Mouse (Mus musculus) embryonic facial prominence, embryonic 15.5 days (tissue): ENCODE measurements around the gene Stat5a. TPM values are rescaled to one million over a fixed set of nuclear protein-coding genes. Genes with fewer than 3 reads are reported as not detected.

Experiments used
- ATAC-seq: fragments of 200-750 bp; cut with Nextera tagmentation; 2 replicates; pipeline ENCODE4 v1.8.0; 2017; ENCODE audit warnings: low read depth, moderate TSS enrichment; ENCODE audit not compliant: insufficient number of reproducible peaks, low FRiP score, low TSS enrichment
- H3K27ac ChIP-seq: fragments of 300-500 bp; sonication (generic); replicated peaks from 2 replicates; pipeline ENCODE4 v1.5.1; 2015; ENCODE audit warnings: mild to moderate bottlenecking, inconsistent platforms
- H3K27me3 ChIP-seq: fragments of 300-500 bp; sonication (generic); 2 replicates; pipeline ENCODE4 v1.6.1; 2015; ENCODE audit warnings: inconsistent platforms
- H3K36me3 ChIP-seq: fragments of 300-500 bp; sonication (generic); 2 replicates; pipeline ENCODE4 v1.6.1; 2015; ENCODE audit warnings: mild to moderate bottlenecking, inconsistent platforms
- H3K4me1 ChIP-seq: fragments of 300-500 bp; sonication (generic); 2 replicates; pipeline ENCODE4 v1.6.1; 2015; ENCODE audit warnings: inconsistent platforms
- H3K4me2 ChIP-seq: fragments of 300-500 bp; sonication (generic); replicated peaks from 2 replicates; pipeline ENCODE4 v1.6.1; 2015; ENCODE audit warnings: mild to moderate bottlenecking, inconsistent platforms
- H3K4me3 ChIP-seq: fragments of 300-500 bp; sonication (generic); replicated peaks from 2 replicates; pipeline ENCODE4 v1.5.1; 2015; ENCODE audit warnings: mild to moderate bottlenecking, inconsistent platforms
- H3K9ac ChIP-seq: fragments of 300-500 bp; sonication (generic); 2 replicates; pipeline ENCODE4 v1.6.1; 2015; ENCODE audit warnings: inconsistent platforms
- H3K9me3 ChIP-seq: fragments of 300-500 bp; sonication (generic); replicated peaks from 2 replicates; pipeline ENCODE4 v1.6.1; 2016; ENCODE audit warnings: inconsistent platforms
- WGBS: fragments of 180-500 bp; shearing (Covaris S2); methylation state at CpG from one replicate; pipeline ENCODE4 v1.1.7; 2015; 5-methylcytosine and 5-hydroxymethylcytosine counted together
- polyA plus RNA-seq: library from polyadenylated mRNA; unstranded; fragments of >200 nt; fragmentation: Nextera tagmentation; extraction: Ambion mirVana; gene quantifications from 2 replicates; pipeline ENCODE4 v1.2.1, GENCODE M21; 2015

The Stat5a gene
- polyA plus RNA-seq, 1 experiment from 2014 or later = 10.4 TPM

GRCm38 (mm10) chr11:100887764-100888163, 28.6 kb downstream of the Stat5a start:
- Histone ChIP-seq H3K4me3 (no peak overlapping the region), H3K9ac (no peak overlapping the region), H3K4me1 (no peaks in the 10 kb centered on the region), H3K4me2 (no peak overlapping the region), H3K27ac (no peak overlapping the region), H3K27me3 (no peaks in the 10 kb centered on the region), H3K9me3 (no peaks in the 10 kb centered on the region), H3K36me3 (peaks cover 73% of the 10 kb centered on the region)
- WGBS = 69% methylated on average over 3 of the region's 3 CpGs
- no peak for ATAC-seq

GRCm38 (mm10) chr11:100888348-100888820, 29.2 kb downstream of the Stat5a start:
- no peak overlapping the region for H3K9ac ChIP-seq
- 61% methylated on average over 10 of the region's 10 CpGs for WGBS

GRCm38 (mm10) chr11:100890481-100890880, 31.3 kb downstream of the Stat5a start:
- Histone ChIP-seq H3K36me3 (peaks cover 77% of the 10 kb centered on the region), H3K4me2 (no peak overlapping the region)
- ATAC-seq = no peak

More at GRCm38 (mm10) chr11:100888348-100888820, 29.2 kb downstream of the Stat5a start:
- no peak overlapping the region for H3K4me3 ChIP-seq
- no peaks in the 10 kb centered on the region for H3K27me3 ChIP-seq
- H3K36me3 ChIP-seq = peaks cover 79% of the 10 kb centered on the region
- H3K4me2 ChIP-seq = no peak overlapping the region
- H3K4me1 ChIP-seq = no peaks in the 10 kb centered on the region
- ATAC-seq = no peak
- no peak overlapping the region for H3K27ac ChIP-seq
- no peaks in the 10 kb centered on the region for H3K9me3 ChIP-seq

GRCm38 (mm10) chr11:100891256-100892123, 32.3 kb downstream of the Stat5a start:
- no peak for ATAC-seq
- peaks cover 76% of the 10 kb centered on the region for H3K36me3 ChIP-seq
- no peak overlapping the region for H3K27ac ChIP-seq
- no peaks in the 10 kb centered on the region for H3K9me3 ChIP-seq
- H3K4me1 ChIP-seq = 0 out of 2 replicates have a peak, but pooled peaks cover 6% of the 10 kb centered on the region
- no peak overlapping the region for H3K4me2 ChIP-seq
- no peaks in the 10 kb centered on the region for H3K27me3 ChIP-seq
- 74% methylated on average over 15 of the region's 15 CpGs for whole genome bisulfite sequencing
- H3K9ac ChIP-seq = no peak overlapping the region
- H3K4me3 ChIP-seq = no peak overlapping the region

More at GRCm38 (mm10) chr11:100890481-100890880, 31.3 kb downstream of the Stat5a start:
- no peak overlapping the region for H3K9ac ChIP-seq
- no peaks in the 10 kb centered on the region for H3K9me3 ChIP-seq
- WGBS = 75% methylated on average over 6 of the region's 6 CpGs
- H3K4me3 ChIP-seq = no peak overlapping the region
- H3K27ac ChIP-seq = no peak overlapping the region
- no peaks in the 10 kb centered on the region for H3K27me3 ChIP-seq
- H3K4me1 ChIP-seq = 0 out of 2 replicates have a peak, but pooled peaks cover 6% of the 10 kb centered on the region

- no peak for ATAC-seq
- no peak overlapping the region for H3K4me2 ChIP-seq
- H3K4me3 ChIP-seq = no peak overlapping the region
- H3K27ac ChIP-seq = no peak overlapping the region
- 82% methylated on average over 5 of the region's 5 CpGs for WGBS
- H3K4me1 ChIP-seq = 0 out of 2 replicates have a peak, but pooled peaks cover 6% of the 10 kb centered on the region
- no peak overlapping the region for H3K9ac ChIP-seq
- peaks cover 73% of the 10 kb centered on the region for H3K36me3 ChIP-seq
- no peaks in the 10 kb centered on the region for H3K9me3 ChIP-seq
- H3K27me3 ChIP-seq = no peaks in the 10 kb centered on the region
Observed at GRCm38 (mm10) chr11:100892435-100892834, 33.3 kb downstream of the Stat5a start.

- Histone ChIP-seq H3K4me1 (peaks cover 9% of the 10 kb centered on the region; the same call in 1 of the 2 replicates), H3K27ac (no peak overlapping the region), H3K4me2 (no peak overlapping the region), H3K36me3 (peaks cover 69% of the 10 kb centered on the region), H3K9me3 (no peaks in the 10 kb centered on the region), H3K4me3 (no peak overlapping the region), H3K27me3 (no peaks in the 10 kb centered on the region), H3K9ac (no peak overlapping the region)
- peak; percentile 48 for ATAC-seq
- 11% methylated on average over 9 of the region's 9 CpGs for WGBS
Observed at GRCm38 (mm10) chr11:100893482-100893881, 34.3 kb downstream of the Stat5a start.

GRCm38 (mm10) chr11:100894146-100894918, 35.2 kb downstream of the Stat5a start:
- no peaks in the 10 kb centered on the region for H3K9me3 ChIP-seq
- 67% methylated on average over 9 of the region's 9 CpGs for WGBS
- peaks cover 69% of the 10 kb centered on the region for H3K36me3 ChIP-seq
- H3K4me3 ChIP-seq = no peak overlapping the region
- H3K4me2 ChIP-seq = no peak overlapping the region
- H3K4me1 ChIP-seq = peaks cover 10% of the 10 kb centered on the region; the same call in 1 of the 2 replicates
- ATAC-seq = no peak
- no peak overlapping the region for H3K9ac ChIP-seq
- H3K27ac ChIP-seq = no peak overlapping the region
- H3K27me3 ChIP-seq = no peaks in the 10 kb centered on the region

- H3K4me1 ChIP-seq = peaks cover 10% of the 10 kb centered on the region; the same call in 1 of the 2 replicates
- H3K4me3 ChIP-seq = no peak overlapping the region
- no peak overlapping the region for H3K9ac ChIP-seq
- H3K9me3 ChIP-seq = no peaks in the 10 kb centered on the region
- ATAC-seq = no peak
- H3K36me3 ChIP-seq = peaks cover 65% of the 10 kb centered on the region
- H3K27ac ChIP-seq = no peak overlapping the region
- WGBS = 75% methylated on average over 10 of the region's 10 CpGs
- H3K27me3 ChIP-seq = no peaks in the 10 kb centered on the region
- no peak overlapping the region for H3K4me2 ChIP-seq
Observed at GRCm38 (mm10) chr11:100896078-100896477, 36.9 kb downstream of the Stat5a start.

- Histone ChIP-seq H3K4me2 (no peak overlapping the region), H3K27me3 (no peaks in the 10 kb centered on the region), H3K9ac (no peak overlapping the region), H3K36me3 (peaks cover 73% of the 10 kb centered on the region), H3K27ac (peak overlapping the region; percentile 58; the same call in 1 of the 2 replicates), H3K9me3 (no peaks in the 10 kb centered on the region), H3K4me1 (peaks cover 10% of the 10 kb centered on the region; the same call in 1 of the 2 replicates), H3K4me3 (no peak overlapping the region)
- ATAC-seq = no peak
- 68% methylated on average over 7 of the region's 7 CpGs for WGBS
Observed at GRCm38 (mm10) chr11:100897294-100898231, 38.4 kb downstream of the Stat5a start.

GRCm38 (mm10) chr11:100898441-100899199, 39.5 kb downstream of the Stat5a start:
- H3K4me2 ChIP-seq = no peak overlapping the region
- H3K9me3 ChIP-seq = no peaks in the 10 kb centered on the region
- no peaks in the 10 kb centered on the region for H3K27me3 ChIP-seq
- peaks cover 9% of the 10 kb centered on the region; the same call in 1 of the 2 replicates for H3K4me1 ChIP-seq
- no peak overlapping the region for H3K4me3 ChIP-seq
- 67% methylated on average over 16 of the region's 16 CpGs for WGBS
- H3K36me3 ChIP-seq = peaks cover 73% of the 10 kb centered on the region
- peak overlapping the region; percentile 58 for H3K27ac ChIP-seq
- no peak for ATAC-seq
- no peak overlapping the region for H3K9ac ChIP-seq
